Mouse (Mus musculus) embryo, embryonic 11 days (tissue): Measurements from ENCODE around the gene Sacm1l.

Experiments used
- DNase-seq: peaks from one replicate; pipeline ENCODE4 v3.0.0-alpha.2; 2015

Gene Sacm1l

DNA sequence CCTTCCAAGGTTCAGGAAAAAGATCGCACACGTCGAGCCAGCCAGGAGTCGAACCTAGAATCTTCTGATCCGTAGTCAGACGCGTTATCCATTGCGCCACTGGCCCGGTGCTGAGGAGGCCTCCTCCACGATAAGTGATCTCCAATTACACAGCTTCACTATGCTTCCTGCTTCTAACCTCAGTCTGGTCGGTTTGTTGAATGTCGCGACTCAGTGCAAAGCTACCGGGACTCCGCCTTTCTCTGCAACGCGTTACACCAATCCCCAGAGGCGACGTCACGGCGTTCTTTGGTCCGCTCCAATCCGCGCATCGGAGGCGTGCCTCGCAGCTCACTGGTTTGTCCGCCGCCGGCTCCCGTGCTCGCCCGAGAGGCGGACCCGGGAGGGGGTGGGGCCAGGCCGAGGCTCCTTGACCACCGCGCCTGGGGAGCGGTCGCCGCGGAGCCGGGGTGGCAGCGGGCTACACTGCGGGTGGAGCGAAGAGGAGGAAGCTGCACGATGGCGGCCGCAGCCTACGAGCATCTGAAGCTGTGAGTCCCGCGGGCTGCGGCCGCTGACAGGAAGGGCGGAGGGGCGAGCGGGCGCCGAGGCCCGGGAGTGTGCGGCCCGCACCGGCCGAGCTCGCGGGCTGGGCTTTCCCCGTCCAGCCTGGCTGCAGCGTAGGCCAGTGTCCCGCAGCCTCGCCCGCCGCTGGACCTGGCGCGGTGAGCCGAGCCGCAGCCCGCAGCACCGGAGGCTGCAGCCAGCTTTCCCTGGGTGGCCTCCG lies at the start of gene Sacm1l:
TSS of gene Sacm1l (plus strand) at position 368 of the 766 bp plus-strand sequence.
- peak; percentile 100 for DNase-seq

DNA sequence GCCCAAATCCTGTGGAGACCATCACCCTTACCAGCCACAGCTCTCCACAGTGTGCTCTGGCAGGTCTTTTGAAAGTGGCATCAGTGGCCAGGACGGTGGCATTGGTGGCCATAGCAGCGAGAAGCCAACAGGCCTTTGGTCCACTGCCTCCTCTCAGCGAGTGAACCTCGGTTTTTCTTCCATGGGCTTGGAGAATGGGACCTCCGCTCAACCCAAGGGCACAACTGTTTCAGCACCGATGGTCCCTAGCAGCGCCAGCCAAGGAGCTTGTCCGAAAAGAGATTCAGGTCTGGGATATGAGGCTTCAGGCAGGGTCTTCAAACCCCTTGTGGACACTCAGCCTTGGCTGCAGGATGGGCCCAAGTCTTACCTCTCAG lies 49.7 kb upstream of the Sacm1l start:
- no peak for DNase-seq

DNA sequence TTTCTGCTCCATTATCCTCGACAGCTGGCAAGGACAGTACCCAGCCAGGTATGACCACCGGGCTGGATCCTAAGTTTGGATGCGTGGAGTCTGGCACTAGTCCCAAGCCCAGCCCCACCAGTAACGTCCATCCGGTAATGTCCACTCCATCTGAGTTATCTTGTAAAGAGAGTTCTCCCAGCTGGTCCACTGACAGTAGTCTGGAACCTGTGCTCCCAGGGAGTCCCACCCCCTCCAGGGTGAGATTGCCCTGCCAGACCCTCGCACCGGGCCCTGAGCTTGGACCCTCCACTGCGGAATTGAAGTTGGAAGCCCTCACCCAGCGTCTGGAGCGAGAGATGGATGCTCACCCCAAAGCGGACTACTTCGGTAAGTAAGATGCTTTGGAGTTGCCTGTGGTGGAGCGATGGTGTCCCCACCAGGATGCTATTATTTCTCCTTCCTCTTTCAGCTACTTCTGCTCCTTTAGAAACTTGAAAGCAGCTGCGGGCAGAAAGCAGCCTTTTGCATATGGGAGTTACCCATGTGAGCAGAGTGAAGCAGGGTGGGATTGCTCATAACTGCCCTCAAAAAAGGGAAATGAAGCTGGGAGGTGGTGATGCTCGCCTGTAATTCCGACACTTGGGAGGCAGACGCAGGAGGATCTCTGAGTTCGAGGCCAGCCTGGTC lies 49.2 kb upstream of the Sacm1l start:
- no peak for DNase-seq

DNA sequence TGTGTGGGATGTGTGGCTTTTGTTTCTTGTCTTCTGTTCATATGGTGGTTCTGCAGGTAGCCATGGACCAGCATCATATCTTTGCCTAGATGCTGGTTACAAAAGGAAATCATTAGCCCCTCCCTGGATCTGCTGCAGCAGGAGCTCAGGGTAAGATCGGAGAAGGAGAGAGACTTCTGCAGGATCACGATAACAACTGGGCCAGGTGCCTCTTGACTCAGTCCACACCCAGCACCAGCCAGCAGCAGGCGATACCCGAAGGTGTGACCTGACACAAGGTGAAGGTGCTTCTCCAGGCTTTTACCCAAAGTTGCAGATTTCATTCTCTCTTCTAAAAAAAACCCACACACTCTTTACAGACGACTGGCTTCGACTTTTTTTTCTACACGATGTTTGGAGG lies 48.4 kb upstream of the Sacm1l start:
- no peak for DNase-seq

DNA sequence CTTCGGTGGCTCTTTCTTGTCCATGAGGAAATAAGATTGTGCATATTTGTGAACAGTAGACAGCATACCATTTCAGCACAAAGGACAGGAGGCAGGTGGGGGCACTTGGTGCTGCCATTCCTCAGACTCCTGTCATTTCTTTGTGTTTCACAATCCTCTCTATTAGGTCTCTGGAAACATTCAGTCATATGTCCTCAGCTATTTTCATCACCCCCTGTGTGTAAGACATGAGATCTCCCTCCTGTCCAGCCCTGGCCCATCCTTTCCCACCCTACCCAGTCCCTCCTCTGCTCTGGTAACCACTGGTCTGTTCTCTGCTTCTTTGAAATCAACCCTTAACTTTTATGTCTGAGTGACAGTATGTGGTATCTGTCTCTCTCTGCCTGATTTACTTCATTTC lies 46.0 kb upstream of the Sacm1l start:
- no peak for DNase-seq

DNA sequence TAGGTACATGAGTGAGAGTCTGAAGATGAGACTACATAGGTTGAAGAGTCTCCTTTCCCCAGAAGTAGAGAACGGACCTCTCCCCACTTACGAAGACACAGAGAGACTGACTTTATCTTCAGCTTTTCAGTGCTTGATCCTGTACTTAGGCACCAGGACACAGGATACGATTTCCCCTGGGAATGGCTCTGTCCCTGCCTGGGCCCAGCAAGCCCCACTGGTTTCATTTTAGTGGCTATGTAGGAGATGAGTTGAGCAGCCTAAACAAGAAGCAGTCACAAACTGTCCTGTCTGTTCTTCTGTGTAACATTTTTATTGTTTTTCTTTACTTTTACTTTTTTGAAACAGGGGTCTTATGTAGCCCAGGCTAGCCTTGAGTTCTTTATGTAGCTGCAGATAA lies 44.7 kb upstream of the Sacm1l start:
- no peak for DNase-seq

DNA sequence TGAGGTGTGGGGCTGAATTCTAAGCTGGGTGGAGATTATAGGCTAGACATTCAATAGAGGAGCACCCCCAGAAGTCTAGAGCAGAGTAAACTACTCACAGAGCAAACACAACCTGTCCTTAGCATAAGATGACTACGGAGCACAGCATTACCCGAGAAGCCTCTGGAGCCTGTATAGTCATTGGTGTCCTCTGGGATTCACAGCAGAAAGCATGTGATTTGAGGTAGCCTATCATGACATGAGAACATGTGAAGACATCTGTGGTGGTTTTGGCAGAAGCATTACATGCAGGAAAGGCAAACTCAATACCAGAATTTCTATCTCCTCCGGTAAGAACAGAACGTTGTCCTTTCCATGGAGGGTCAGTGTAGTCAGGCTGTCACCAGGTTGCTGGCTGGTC lies 44.0 kb upstream of the Sacm1l start:
- DNase-seq = no peak

DNA sequence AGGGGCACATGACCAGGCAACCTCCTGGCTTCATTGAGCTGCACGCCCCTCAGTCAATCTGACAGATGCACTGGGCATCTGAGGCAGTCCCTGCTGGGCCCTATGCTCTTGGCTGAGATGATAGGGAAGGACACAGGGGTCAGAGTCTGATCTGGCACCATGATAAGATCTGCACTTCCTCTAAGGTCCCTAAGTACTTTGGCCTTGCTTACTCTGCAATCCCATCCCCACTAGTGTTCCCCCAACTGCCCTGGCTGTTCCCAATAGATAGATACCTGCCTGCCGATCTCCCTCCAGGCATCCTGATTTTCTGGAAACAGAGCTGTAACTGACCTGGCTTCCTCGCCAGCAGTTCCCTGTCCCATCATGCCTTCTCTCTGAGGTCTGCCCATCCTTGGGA lies 42.9 kb upstream of the Sacm1l start:
- no peak for DNase-seq

DNA sequence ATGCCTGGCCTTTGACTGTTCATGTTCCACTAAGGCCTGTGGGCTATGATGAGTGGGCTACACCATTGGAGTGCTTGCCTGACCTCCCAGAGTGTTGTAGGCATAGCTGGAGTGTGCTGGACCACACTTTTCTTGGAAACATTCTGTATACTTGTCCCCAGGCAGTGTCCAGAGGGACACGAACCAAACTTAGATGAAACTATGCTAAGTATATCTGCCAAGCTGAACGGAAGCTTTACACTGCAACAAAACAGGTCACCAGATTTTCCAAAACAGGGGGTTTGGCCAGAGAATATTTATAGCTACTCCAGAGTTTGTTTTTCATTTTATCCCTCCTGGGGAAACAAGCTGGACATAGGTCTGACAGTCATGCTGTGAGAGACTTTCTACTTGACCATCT lies 40.5 kb upstream of the Sacm1l start:
- DNase-seq = no peak

DNA sequence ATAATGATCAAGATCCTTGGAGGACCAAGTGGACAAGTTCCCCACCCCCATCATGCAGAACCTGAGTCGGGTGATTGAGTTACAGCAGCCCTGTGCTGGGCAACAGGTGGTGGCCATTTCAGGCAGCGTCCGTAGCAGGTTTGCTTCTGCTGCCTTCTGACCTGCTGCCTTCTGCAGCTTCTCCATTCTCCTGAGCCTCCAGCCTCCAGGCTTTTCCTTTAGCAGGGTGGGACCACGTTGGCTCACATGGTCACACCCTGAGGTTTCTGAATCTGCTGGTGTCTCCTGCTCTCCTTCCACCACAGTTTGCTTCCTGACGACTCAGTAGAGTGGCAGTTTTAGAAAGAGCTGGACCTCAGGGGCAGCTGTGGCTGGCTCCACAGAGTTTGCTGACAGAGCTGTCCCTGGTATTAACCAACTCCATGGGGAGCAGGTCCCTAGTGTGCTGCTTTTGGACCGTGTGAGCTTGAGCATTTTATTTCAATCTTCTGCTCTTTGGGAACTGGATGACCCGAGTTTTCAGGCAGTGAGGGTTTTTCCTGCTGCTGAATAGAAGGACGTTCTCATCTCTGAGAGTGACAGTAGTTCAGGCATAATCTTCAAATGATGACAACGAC lies 39.7 kb upstream of the Sacm1l start:
- no peak for DNase-seq

DNA sequence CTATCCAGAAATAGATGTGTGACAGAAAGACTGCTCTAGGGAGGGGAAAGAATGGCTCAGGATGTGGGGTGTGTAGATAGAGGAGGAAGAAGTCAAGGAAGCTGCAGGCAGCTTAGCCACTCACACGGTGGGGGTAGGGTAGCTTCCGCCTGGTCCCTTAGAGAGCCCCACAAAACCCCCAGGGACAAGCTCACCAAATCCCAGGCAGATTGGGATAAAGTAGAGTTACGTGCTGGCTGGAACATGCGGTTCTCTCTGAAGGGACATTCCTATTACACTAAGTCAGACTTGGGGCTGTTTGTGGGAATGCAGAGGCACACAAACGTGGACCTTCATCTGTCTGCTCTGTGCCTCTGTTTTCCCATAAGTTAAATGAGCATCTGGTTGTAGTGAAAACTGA lies 38.6 kb upstream of the Sacm1l start:
- no peak for DNase-seq

DNA sequence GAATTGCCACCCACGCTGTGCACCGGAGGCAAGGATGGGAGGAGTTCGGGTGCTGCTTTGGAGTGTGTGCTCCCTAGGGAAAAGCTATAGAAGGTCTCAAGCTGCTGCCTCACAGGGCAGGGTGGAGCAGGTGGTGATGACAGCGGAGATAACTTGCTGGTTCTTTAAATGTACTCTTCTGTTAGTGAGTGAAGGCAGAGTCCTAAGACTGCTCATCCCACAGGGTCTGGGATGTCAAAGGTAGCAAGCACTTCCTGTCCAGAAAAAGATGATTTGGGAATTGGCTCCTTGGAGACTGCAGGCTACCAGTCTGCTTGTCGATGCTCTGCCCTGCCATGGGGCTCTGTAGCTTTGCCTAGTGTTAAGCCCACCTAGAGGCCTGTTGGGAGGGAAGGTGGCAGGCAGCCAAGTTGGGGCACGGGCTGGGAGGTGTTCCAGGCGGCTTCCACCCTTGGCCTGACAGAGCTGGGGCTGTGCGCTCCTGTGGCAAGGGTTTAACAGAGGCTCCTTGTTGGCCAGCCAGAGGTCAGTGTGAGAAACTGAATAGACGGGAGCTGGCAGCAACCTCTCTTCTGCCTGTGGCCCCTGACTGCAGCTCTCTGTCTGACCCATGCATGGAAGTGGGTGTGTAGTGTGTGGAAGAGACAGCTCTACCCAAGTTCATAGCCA lies 37.5 kb upstream of the Sacm1l start:
- no peak for DNase-seq

DNA sequence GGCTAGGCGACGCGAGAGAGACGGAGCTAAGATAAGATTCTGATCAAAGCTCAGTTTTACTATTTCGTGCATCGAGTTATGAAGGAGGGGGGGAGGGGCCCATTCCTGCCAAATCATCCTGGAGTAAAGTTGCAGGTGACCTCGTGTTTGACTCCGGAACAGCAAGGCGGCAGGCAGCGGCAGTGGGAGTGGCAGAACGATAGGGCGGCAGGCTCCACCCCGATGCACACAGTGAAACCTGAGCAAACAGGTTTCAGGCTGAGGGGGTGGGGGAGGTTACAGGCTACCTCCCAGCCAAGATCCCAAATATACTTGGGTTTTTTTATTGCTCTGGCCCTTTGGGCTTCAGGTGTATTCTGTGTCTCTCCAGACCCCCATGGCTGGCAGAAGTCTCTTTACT lies 32.9 kb upstream of the Sacm1l start:
- DNase-seq = peak; percentile 55

DNA sequence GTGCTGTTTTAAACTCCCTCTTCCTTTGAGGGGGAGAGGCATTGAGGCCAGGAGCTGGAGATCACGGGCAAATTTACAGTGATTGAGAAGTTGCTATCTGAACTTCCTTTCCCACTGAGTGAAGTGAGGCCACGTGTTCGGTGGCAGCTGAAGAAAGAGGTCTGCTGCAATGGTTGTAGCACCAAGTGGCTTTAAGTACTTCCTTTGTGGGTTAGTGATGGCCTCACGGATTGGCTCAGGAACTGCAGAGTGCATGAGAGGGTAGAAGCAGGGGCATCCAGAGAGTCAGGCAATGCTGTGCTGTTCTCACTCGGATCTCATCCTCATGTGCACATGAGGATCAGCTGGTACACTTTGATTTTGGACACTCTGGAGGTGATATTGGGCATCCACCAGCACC lies 31.7 kb upstream of the Sacm1l start:
- DNase-seq = no peak

DNA sequence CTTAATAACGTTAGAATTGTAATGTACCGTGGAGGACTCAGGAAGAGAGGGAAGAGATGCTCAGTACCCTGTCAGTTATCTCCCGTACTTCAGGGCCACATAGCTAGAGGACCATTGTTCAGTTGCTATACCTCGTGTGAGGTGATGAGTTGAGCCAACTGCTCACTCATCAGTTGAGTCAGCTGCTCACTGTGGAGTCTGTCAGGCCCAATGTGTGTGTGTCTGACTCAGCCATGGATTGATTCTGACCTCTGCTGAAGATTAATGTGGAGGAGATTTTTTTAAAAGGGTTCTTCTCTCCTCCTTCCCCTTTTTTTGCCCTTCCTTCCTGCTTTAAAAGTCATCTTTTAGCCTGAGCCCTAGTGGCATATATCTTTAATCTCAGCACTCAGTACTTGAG lies 29.1 kb upstream of the Sacm1l start:
- no peak for DNase-seq

DNA sequence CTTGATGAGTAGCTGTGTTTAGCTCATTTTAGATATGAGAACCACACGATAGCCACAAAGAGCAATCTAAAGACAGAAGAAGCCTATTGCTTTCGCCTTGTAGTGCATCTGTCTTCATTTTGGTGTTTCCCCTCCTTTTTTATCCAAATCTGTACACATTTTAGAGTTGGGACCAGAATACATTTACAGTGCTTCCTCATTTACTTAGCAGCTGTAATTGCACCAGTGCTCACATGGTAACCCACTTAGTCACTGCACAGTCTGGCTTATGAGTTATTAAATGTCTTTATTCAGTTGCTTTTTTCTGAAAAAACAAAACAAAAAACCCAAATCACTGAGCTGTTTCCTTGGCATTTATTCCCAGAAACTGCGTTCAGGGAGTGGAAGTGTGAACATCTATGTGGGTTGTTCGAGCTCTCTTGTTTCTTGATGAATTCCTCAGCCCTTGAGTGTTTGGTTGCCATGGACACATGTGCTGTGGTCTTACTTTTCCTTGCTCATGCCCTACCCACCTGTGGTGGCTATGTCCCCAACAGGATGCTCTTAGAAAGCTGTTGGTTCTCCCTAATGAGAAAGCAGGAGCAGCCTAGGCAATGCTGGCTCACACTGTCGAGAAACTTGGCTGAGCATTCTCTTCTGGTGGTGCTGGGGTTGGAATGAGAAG lies 26.3 kb upstream of the Sacm1l start:
- no peak for DNase-seq

DNA sequence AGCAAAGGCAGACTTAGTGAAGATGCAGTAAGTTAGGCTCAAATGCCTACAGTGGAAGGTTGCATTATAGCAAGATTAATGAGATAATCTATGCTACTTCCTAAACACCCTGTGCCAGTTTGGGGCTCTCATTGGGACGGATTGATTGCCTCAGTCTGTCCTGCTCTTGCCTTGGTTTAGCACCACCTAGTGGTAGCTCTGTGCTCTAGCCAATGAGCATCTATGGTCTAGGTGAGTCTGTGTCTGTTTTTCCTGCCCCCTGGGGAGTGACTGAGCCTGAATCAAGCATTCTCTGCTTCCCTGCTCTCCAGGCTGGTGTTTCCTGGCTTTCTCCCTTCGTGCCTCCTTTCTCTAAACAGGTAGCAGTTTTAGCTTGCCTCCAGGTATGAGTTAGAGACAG lies 25.2 kb upstream of the Sacm1l start:
- DNase-seq = peak; percentile 83

DNA sequence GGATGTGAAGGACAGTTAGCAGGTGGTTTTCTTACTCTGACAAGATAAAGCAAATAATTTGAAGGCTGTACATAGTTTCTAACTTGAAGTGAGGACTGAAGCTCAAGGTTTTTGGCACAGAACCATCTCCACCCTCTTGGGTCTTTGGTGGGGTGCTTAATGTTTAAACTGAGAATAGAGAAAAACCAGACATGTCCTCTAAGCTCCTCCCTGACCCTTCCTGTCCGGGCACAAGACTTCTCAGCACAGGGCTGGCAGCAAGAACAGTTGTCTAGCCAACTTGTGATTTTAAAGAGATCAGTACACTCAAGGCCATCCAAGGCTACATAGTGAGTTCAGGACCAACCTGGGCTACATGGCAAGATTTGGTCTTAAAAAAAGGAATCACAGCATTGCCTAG lies 24.0 kb upstream of the Sacm1l start:
- DNase-seq = no peak

DNA sequence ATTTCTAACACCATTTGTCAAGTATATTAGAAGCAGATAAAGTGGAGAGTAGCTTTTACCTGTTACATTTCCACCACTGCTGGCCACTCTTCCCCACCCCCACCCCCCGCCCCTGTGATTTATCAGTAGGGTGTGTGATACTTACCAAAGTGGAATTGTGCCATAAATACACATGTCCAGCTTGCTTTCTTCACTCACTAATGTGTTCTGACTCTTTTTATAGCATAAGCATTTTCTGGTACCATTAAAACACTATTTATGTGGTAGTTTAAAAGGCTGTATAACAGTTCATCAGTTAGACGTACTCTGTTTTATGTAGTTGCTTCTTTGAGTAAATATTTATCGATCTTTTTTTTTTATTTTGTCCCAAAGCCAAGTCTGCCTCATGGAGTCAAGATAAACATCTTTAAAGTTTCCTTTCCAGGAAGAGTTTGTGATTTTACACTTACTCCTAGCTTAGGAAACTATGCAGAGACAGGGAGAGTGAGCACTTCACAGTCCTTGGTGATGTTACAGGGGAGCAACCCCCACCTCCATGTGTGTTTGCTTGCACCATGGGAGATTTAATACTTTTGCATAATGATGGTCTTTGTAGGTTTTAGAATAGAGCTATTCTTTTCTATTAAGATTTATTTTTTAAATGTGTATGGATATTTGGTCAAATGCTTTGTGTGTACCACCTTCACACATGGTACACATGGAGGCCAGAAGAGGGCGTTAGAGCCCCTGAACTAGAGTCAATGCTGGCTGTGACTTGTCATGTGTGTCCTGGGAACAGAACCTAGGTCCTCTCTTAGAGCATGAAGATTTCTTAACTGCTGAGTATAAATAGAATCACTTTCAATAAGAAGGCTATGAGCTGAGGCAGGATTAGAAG lies 23.1 kb upstream of the Sacm1l start:
- DNase-seq = no peak

DNA sequence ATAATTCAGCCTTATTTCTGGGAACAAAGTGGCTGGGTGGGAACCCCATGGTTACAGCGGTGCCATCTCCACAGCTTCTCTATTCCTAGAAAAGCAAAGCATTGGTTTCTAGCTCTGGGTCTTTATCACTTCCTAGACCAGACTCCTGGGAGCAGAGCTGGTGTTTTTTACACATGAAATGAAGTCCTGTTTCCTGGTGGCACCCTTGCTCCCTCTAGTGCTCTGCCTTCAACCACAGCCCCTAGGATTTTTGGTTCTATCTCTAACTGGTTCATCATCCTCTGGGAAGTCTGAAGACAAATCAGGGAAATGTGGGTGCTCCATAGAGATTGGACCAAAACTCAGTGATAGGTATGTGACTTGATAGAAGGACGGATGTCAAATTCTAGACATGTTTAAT lies 22.2 kb upstream of the Sacm1l start:
- no peak for DNase-seq

DNA sequence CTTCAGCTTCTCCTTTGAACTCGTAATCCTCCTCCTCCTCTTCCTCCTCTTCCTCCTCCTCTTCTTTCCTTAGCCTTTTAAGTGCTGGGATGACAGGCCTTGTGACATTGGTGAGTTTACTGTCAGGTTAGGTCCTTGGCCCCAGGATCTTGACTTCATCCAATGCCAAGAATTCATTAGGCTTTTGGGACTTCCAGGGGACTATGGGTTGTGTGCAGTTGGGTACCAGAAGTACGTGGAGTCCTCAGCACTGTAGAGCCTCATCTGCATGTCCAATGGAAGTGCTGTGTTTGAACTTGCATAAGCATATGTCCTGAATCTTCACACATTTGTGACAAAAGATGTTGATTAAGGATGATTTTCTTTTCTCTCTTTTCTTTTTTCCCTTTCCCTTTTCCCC lies 20.6 kb upstream of the Sacm1l start:
- DNase-seq = no peak
